Mouse (Mus musculus) heart, embryonic 14.5 days (tissue): ENCODE measurements at regions not wholly inside any gene's neighbourhood (a gene's known extent, or its start where the extent isn't known, plus 50 kb on each side); places are given as distances from the start of the nearest gene placed in this dataset.

Source experiments
- ATAC-seq: fragments of 200-750 bp; cut with Nextera tagmentation; 2 replicates; pipeline ENCODE4 v1.8.0; 2017; ENCODE audit warnings: low read depth, moderate TSS enrichment; ENCODE audit not compliant: insufficient number of reproducible peaks, insufficient read depth, low FRiP score
- H3K27ac ChIP-seq, 2 experiments: fragments of 200-500 bp in 1 of 2; fragments of 300-500 bp in 1 of 2; sonication (generic) in 1 of 2; replicated peaks in 1 of 2; 2 replicates each; pipeline ENCODE4 v1.5.1; 2012 to 2014; ENCODE audit warnings: low read depth in 2 of 2, low read length in 2 of 2, control low read depth in 1 of 2, mild to moderate bottlenecking in 1 of 2, mixed read lengths in 1 of 2; ENCODE audit not compliant: control insufficient read depth in 1 of 2, insufficient read depth in 1 of 2
- H3K27me3 ChIP-seq: fragments of 300-500 bp; sonication (generic); 2 replicates; pipeline ENCODE4 v1.6.1; 2014; ENCODE audit warnings: mild to moderate bottlenecking, low read length, control low read depth; ENCODE audit not compliant: control insufficient read depth, insufficient read depth
- H3K36me3 ChIP-seq: fragments of 300-500 bp; sonication (generic); 2 replicates; pipeline ENCODE4 v1.6.1; 2014; ENCODE audit warnings: mild to moderate bottlenecking, control low read depth, low read length, mixed read lengths; ENCODE audit not compliant: control insufficient read depth, insufficient read depth
- H3K4me1 ChIP-seq, 2 experiments: fragments of 200-500 bp in 1 of 2; fragments of 300-500 bp in 1 of 2; sonication (generic) in 1 of 2; 2 replicates each; pipeline ENCODE4 v1.6.1; 2012 to 2014; ENCODE audit warnings: low read length in 2 of 2, control low read depth in 1 of 2, mixed read lengths in 1 of 2; ENCODE audit not compliant: control insufficient read depth in 2 of 2, insufficient read depth in 2 of 2
- H3K4me2 ChIP-seq: fragments of 300-500 bp; sonication (generic); 2 replicates; pipeline ENCODE4 v1.6.1; 2014; ENCODE audit warnings: mild to moderate bottlenecking, low read length
- H3K4me3 ChIP-seq, 2 experiments: fragments of 200-500 bp in 1 of 2; fragments of 300-500 bp in 1 of 2; sonication (generic) in 1 of 2; 2 replicates each; pipeline ENCODE4 v1.5.1; 2012 to 2014; ENCODE audit warnings: low read length in 2 of 2, mild to moderate bottlenecking in 2 of 2, control low read depth in 1 of 2, low read depth in 1 of 2, moderate library complexity in 1 of 2; ENCODE audit not compliant: control insufficient read depth in 1 of 2, insufficient read depth in 1 of 2
- H3K9ac ChIP-seq: fragments of 300-500 bp; sonication (generic); 2 replicates; pipeline ENCODE4 v1.6.1; 2014; ENCODE audit warnings: mild to moderate bottlenecking, low read length
- H3K9me3 ChIP-seq: fragments of 300-500 bp; sonication (generic); 2 replicates; pipeline ENCODE4 v1.6.1; 2016; ENCODE audit warnings: low read length, control low read depth; ENCODE audit not compliant: control insufficient read depth
- WGBS: fragments of 180-500 bp; shearing (Covaris S2); extraction: QIAGEN DNeasy Blood & Tissue Kit; methylation state at CpG from one replicate; pipeline ENCODE4 v1.1.7; 2014; 5-methylcytosine and 5-hydroxymethylcytosine counted together

DNA sequence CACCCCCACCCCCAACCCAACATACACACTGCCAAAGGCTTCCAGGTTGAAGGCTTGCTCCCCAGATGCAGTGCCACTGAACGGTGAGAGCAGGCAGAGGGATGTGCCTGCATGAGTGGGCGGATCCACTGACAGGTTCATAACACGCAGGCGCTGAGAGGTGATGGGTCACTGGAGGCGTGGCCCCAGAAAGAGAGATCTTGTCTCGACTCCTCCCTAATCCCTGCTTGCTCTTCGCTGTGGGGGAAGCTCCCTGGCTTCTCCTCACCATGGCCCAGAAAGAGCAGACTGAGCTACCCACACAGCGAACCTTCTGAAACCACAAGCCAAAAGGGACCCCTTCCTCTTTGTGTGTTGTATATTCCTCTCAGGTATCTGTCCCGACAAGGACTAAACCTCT is 470.6 kb upstream of the Tbx3 start:
- Histone ChIP-seq H3K4me1 (peaks cover 0 to 5% of the 10 kb centered on the region in 2 experiments; a peak in 2 of 4 replicates), H3K27ac (no peak overlapping the region), H3K36me3 (no peaks in the 10 kb centered on the region), H3K27me3 (no peaks in the 10 kb centered on the region; the same call in 1 of the 2 replicates), H3K9me3 (no peaks in the 10 kb centered on the region), H3K4me2 (no peak overlapping the region), H3K4me3 (no peak overlapping the region), H3K9ac (no peak overlapping the region)
- WGBS: 39% methylated on average over 9 of the region's 9 CpGs
- ATAC-seq: no peak

DNA sequence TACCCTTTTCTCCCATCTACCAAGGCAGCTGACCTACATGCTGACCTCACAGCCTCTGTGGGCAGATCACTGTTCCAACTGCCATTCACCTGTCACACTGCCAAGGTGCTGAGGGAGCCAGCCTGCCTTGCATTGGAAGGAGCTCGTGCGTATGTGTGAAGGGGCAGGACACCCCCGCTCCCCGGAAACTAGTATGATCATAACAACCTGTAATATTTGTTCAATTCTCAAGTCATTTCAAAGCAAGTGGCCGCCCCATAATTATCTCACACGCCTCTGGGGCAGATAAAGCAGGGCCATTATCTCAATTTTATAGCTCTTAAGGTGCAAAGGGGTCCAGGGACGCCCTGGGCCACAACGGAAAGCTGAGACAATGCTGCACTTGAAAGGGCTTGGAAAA is 469.2 kb upstream of the Tbx3 start:
- H3K4me3 ChIP-seq: no peak overlapping the region
- H3K9ac ChIP-seq: no peak overlapping the region
- H3K27ac ChIP-seq: no peak overlapping the region
- H3K4me1 ChIP-seq: peaks cover 0 to 5% of the 10 kb centered on the region in 2 experiments; a peak in 2 of 4 replicates
- H3K36me3 ChIP-seq: no peaks in the 10 kb centered on the region
- no peak overlapping the region for H3K4me2 ChIP-seq
- no peak for ATAC-seq
- no peaks in the 10 kb centered on the region for H3K27me3 ChIP-seq
- no peaks in the 10 kb centered on the region for H3K9me3 ChIP-seq
- WGBS: 67% methylated on average over 8 of the region's 8 CpGs

DNA sequence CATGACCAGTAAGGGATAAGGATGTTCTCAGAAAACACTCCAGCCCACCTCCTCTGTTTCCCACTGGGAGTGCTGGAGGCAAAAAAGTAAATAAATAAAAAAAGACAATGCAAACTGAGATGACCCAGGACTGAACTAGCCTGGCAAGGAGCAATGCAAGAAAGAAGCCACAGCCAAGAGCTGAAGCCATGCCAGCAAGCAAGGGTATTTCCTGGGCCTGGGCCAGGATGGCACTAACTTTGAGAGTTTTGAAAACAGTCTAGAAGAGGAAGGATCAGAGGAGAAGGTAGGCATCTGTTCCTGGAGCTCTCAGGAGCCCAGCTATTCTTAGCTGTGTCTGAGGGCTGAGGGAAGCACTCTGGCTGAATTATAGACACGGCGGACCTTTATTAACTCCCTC is 465.7 kb upstream of the Tbx3 start:
- H3K36me3 ChIP-seq: no peaks in the 10 kb centered on the region
- 0 out of 2 replicates have a peak, but pooled peaks cover 5% of the 10 kb centered on the region for H3K9me3 ChIP-seq
- no peaks in the 10 kb centered on the region for H3K27me3 ChIP-seq
- H3K9ac ChIP-seq: no peak overlapping the region
- no peak overlapping the region for H3K4me3 ChIP-seq
- no peak overlapping the region for H3K4me2 ChIP-seq
- H3K4me1 ChIP-seq: peaks cover 0 to 5% of the 10 kb centered on the region in 2 experiments; a peak in 2 of 4 replicates
- no peak overlapping the region for H3K27ac ChIP-seq
- no peak for ATAC-seq
- 37% methylated on average over 2 of the region's 2 CpGs for WGBS

DNA sequence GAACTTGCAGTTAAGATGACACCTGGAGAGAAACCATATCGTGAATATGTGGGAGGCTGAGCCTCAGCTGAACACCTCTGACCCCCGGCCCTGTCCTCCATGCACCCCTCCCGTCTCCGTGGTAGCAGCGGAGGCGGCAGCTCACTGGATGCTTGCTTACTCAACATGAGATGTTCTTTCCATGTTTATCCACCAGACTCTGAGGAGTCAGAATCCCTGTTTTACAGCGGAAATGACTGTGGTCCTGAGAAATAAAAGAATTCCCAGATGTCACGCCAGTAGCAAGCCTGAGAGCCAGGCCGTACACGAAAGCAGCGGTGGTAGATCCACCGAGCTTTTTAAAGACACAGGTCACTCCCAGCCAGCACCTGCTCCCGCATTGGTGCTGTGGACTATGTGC is 462.4 kb upstream of the Tbx3 start:
- peaks cover 0 to 5% of the 10 kb centered on the region in 2 experiments; a peak in 2 of 4 replicates for H3K4me1 ChIP-seq
- no peak overlapping the region for H3K27ac ChIP-seq
- H3K9ac ChIP-seq: no peak overlapping the region
- no peaks in the 10 kb centered on the region for H3K36me3 ChIP-seq
- no peak overlapping the region for H3K4me2 ChIP-seq
- ATAC-seq: no peak
- 78% methylated on average over 13 of the region's 13 CpGs for WGBS
- H3K9me3 ChIP-seq: 0 out of 2 replicates have a peak, but pooled peaks cover 9% of the 10 kb centered on the region
- H3K4me3 ChIP-seq: no peak overlapping the region
- H3K27me3 ChIP-seq: no peaks in the 10 kb centered on the region

DNA sequence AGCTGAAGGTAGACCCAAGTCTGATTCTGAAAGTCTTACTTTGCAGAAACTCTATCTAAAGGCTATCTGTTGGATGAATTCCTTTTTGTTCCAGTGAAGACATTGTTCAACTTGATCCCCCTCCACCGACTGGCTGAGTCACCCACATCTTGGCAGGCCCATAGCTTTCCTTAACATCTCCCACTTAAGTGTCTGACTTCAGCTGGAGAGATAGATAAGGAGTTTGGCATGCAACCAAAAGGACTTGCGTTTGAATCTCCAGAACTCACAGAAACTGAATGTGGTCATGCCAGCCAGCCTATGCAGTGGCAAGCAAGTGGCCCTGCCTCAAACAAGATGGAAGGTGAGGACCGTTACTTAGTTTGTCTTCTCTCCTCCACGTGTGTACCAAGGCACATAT is 457.3 kb upstream of the Tbx3 start:
- WGBS: 44% methylated on average over 4 of the region's 4 CpGs
- H3K27ac ChIP-seq: no peak overlapping the region
- no peak overlapping the region for H3K9ac ChIP-seq
- H3K4me3 ChIP-seq: no peak overlapping the region
- no peaks in the 10 kb centered on the region for H3K4me1 ChIP-seq
- peaks cover 4% of the 10 kb centered on the region; the same call in 1 of the 2 replicates for H3K27me3 ChIP-seq
- H3K9me3 ChIP-seq: 0 out of 2 replicates have a peak, but pooled peaks cover 9% of the 10 kb centered on the region
- ATAC-seq: no peak
- no peak overlapping the region for H3K4me2 ChIP-seq
- H3K36me3 ChIP-seq: no peaks in the 10 kb centered on the region

DNA sequence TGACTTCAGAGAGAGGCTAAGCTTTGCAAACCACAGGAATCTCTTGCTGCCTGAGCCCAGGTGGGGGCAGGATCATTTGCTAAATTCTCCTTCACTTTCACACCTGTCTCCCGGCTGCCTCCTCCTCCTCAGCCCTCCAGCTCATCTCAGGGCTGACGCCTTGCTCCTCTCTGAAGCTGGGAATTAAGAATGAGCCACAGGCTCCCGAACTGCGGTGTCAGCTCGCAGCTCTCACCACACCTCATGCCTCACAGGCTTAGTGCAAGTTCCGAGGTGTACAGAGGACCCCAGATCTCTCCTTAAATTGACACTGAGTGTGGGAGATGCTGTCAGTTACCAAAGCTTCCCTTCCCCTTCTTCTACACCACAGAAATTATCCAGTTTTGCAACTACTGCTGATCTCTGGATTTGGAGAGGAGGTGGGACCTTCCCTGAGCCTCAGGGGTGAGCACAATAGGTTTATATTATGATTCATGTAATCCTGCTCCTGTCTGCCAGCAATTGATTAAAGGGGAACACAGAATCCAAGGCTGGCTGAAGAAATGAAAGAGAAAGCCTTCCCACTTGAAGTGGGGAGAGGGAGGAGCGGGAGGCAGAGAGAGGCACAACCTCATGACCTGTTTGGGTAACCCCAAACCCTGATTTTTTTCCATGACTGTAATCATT is 456.6 kb upstream of the Tbx3 start:
- peaks cover 4% of the 10 kb centered on the region; the same call in 1 of the 2 replicates for H3K27me3 ChIP-seq
- 34% methylated on average over 7 of the region's 7 CpGs for WGBS
- H3K9ac ChIP-seq: no peak overlapping the region
- no peaks in the 10 kb centered on the region for H3K4me1 ChIP-seq
- no peak for ATAC-seq
- no peaks in the 10 kb centered on the region for H3K36me3 ChIP-seq
- no peak overlapping the region for H3K27ac ChIP-seq
- H3K4me3 ChIP-seq: no peak overlapping the region
- H3K9me3 ChIP-seq: 0 out of 2 replicates have a peak, but pooled peaks cover 9% of the 10 kb centered on the region
- no peak overlapping the region for H3K4me2 ChIP-seq

DNA sequence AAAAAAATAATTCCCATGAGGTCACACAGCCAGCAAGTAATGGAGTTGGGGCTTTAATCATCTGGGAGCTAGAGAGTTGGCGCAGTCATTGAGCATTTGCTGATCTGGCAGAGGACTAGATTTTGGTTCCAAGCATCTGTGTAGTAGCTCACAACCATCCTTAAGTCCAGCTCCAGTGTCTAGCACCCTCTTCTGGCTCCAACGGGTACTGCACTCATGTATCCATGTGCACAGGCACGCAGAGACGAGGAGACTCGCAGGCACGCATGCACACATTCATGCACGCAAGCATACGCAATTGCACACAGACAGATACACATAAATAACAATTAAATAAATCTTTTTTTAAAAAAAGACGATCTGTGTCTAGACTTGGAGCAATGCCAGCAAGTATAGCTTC is 455.5 kb upstream of the Tbx3 start:
- H3K9ac ChIP-seq: no peak overlapping the region
- H3K27ac ChIP-seq: no peak overlapping the region
- no peaks in the 10 kb centered on the region for H3K36me3 ChIP-seq
- H3K4me2 ChIP-seq: no peak overlapping the region
- no peak overlapping the region for H3K4me3 ChIP-seq
- 83% methylated on average over 9 of the region's 9 CpGs for WGBS
- 0 out of 2 replicates have a peak, but pooled peaks cover 2% of the 10 kb centered on the region for H3K9me3 ChIP-seq
- H3K4me1 ChIP-seq: no peaks in the 10 kb centered on the region
- H3K27me3 ChIP-seq: peaks cover 4% of the 10 kb centered on the region; the same call in 1 of the 2 replicates
- ATAC-seq: no peak

DNA sequence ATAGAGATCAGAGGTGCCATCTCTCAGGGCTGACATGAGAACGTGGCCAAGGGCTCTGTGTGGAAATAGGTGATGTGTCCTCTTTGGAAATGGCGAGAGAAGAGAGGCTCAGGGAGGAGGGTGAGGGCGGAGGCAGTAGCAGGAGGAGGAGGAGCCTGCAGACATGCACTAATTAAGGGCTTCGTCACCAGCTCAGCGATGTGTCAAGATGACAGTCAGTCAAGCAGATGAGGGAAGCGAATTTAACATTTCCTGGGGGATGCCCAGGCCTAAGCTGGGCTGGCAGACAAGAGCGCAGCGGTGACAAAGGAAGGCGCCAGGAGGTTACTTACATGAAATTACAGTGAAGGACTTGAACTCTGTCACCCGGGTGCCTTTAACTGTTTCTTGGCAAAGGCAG is 455.1 kb upstream of the Tbx3 start:
- Histone ChIP-seq H3K9ac (no peak overlapping the region), H3K4me2 (no peak overlapping the region), H3K9me3 (no peaks in the 10 kb centered on the region), H3K4me3 (no peak overlapping the region), H3K4me1 (no peaks in the 10 kb centered on the region), H3K36me3 (no peaks in the 10 kb centered on the region), H3K27ac (no peak overlapping the region), H3K27me3 (peaks cover 4% of the 10 kb centered on the region; the same call in 1 of the 2 replicates)
- WGBS: 84% methylated on average over 10 of the region's 10 CpGs
- no peak for ATAC-seq
